Mouse (Mus musculus) lung, postnatal 0 days (tissue): ENCODE data around the gene Pnpla2.

Experiments
- CTCF ChIP-seq: IDR thresholded peaks from 2 replicates; pipeline ENCODE4 v1.5.1; 2016; ENCODE audit warnings: antibody characterized with exemption, mild to moderate bottlenecking
- EP300 ChIP-seq: IDR thresholded peaks from 2 replicates; pipeline ENCODE4 v1.6.1; 2016; ENCODE audit warnings: antibody characterized with exemption, mild to moderate bottlenecking, control low read depth

DNA sequence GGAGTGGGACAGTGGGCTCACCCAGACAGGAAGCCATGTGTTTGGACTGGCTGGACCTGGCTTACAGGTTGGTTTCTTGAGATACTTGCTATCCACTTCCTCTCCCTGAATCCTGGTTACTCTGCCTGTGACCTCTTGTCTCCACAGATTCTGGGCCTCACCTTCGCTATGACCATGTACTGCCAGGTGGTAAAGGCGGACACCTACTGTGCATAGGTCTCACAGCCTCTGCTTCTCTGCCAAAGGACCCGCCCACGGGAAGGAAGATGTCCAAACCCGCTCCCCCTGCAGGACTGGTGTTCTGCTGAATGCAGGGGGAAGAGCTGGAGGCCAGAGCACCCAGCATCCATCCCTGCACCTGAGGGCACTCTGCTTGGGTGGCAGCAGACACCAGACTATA lies 37.7 kb downstream of the Pnpla2 start:
- TF ChIP-seq CTCF: no peak
- TF ChIP-seq EP300: no peak
